Mouse (Mus musculus): Measurements from ENCODE around the gene Miga2. TPM values are rescaled to one million over a fixed set of nuclear protein-coding genes. Genes with fewer than 3 reads are reported as not detected.
A peak's percentile ranks its signal among the peaks of the same experiment; 100 is the strongest.

The Miga2 gene
- polyA plus RNA-seq, 1 experiment = not detected

GRCm38 (mm10) chr2:30336174-30336915 lies 27.7 kb upstream of the Miga2 start:
- TF ChIP-seq CTCF (IDR thresholded peaks at IDR 0.05; ENCODE audit: insufficient read depth, low read depth, low read length) (peak; percentile 40; the same call in 1 of the 2 replicates), POLR2A (IDR thresholded peaks at IDR 0.05; ENCODE audit: insufficient read depth, low read depth, low read length) (no peak)
- 66% methylated on average over 16 of the region's 16 CpGs for WGBS
- peak overlapping the region; percentile 57 for H3K27ac ChIP-seq (ENCODE audit: insufficient read depth, low read depth, low read length)

GRCm38 (mm10) chr2:30337179-30337578 lies 26.9 kb upstream of the Miga2 start:
- H3K27ac ChIP-seq (ENCODE audit: insufficient read depth, low read depth, low read length) = 0 out of 2 replicates have a peak overlapping the region, but pooled peaks have one; percentile 50
- peak overlapping the region; percentile 6; the same call in 1 of the 2 replicates for H3K4me3 ChIP-seq (ENCODE audit: insufficient read depth, low read depth, low read length)
- 68% methylated on average over 12 of the region's 12 CpGs for WGBS
- peaks cover 17% of the 10 kb centered on the region for H3K4me1 ChIP-seq (ENCODE audit: control insufficient read depth, insufficient read depth, low read length)
- TF ChIP-seq POLR2A (IDR thresholded peaks at IDR 0.05; ENCODE audit: insufficient read depth, low read depth, low read length) = no peak
- TF ChIP-seq CTCF (IDR thresholded peaks at IDR 0.05; ENCODE audit: insufficient read depth, low read depth, low read length) = no peak

More at GRCm38 (mm10) chr2:30336174-30336915, 27.7 kb upstream of the Miga2 start:
- Histone ChIP-seq H3K4me3 (ENCODE audit: insufficient read depth, low read depth, low read length) (no peak overlapping the region), H3K4me1 (ENCODE audit: control insufficient read depth, insufficient read depth, low read length) (peaks cover 17% of the 10 kb centered on the region)

GRCm38 (mm10) chr2:30342061-30342460 lies 22.0 kb upstream of the Miga2 start:
- no peak overlapping the region for H3K4me3 ChIP-seq (ENCODE audit: insufficient read depth, low read depth, low read length)
- WGBS = 85% methylated on average over 3 of the region's 3 CpGs
- H3K27ac ChIP-seq (ENCODE audit: insufficient read depth, low read depth, low read length) = no peak overlapping the region

GRCm38 (mm10) chr2:30342544-30342943 lies 21.5 kb upstream of the Miga2 start:
- Histone ChIP-seq H3K27ac (ENCODE audit: insufficient read depth, low read depth, low read length) (no peak overlapping the region), H3K4me1 (ENCODE audit: control insufficient read depth, insufficient read depth, low read length) (peaks cover 14% of the 10 kb centered on the region), H3K4me3 (ENCODE audit: insufficient read depth, low read depth, low read length) (no peak overlapping the region)
- TF ChIP-seq POLR2A (IDR thresholded peaks at IDR 0.05; ENCODE audit: insufficient read depth, low read depth, low read length) (no peak), CTCF (IDR thresholded peaks at IDR 0.05; ENCODE audit: insufficient read depth, low read depth, low read length) (no peak)
- WGBS = 84% methylated on average over 7 of the region's 7 CpGs

More at GRCm38 (mm10) chr2:30342061-30342460, 22.0 kb upstream of the Miga2 start:
- TF ChIP-seq POLR2A (IDR thresholded peaks at IDR 0.05; ENCODE audit: insufficient read depth, low read depth, low read length) (no peak), CTCF (IDR thresholded peaks at IDR 0.05; ENCODE audit: insufficient read depth, low read depth, low read length) (no peak)
- H3K4me1 ChIP-seq (ENCODE audit: control insufficient read depth, insufficient read depth, low read length) = peaks cover 18% of the 10 kb centered on the region

GRCm38 (mm10) chr2:30343601-30344137 lies 20.4 kb upstream of the Miga2 start:
- peak overlapping the region; percentile 23 for H3K27ac ChIP-seq (ENCODE audit: insufficient read depth, low read depth, low read length)
- H3K4me3 ChIP-seq (ENCODE audit: insufficient read depth, low read depth, low read length) = no peak overlapping the region
- peaks cover 14% of the 10 kb centered on the region for H3K4me1 ChIP-seq (ENCODE audit: control insufficient read depth, insufficient read depth, low read length)
- WGBS = 25% methylated on average over 14 of the region's 14 CpGs
- TF ChIP-seq CTCF (IDR thresholded peaks at IDR 0.05; ENCODE audit: insufficient read depth, low read depth, low read length) (no peak), POLR2A (IDR thresholded peaks at IDR 0.05; ENCODE audit: insufficient read depth, low read depth, low read length) (no peak)

- H3K4me1 ChIP-seq (ENCODE audit: control insufficient read depth, insufficient read depth, low read length) = peaks cover 14% of the 10 kb centered on the region
- no peak overlapping the region for H3K4me3 ChIP-seq (ENCODE audit: insufficient read depth, low read depth, low read length)
- 85% methylated on average over 7 of the region's 7 CpGs for WGBS
- H3K27ac ChIP-seq (ENCODE audit: insufficient read depth, low read depth, low read length) = no peak overlapping the region
- TF ChIP-seq POLR2A (IDR thresholded peaks at IDR 0.05; ENCODE audit: insufficient read depth, low read depth, low read length) = no peak
- TF ChIP-seq CTCF (IDR thresholded peaks at IDR 0.05; ENCODE audit: insufficient read depth, low read depth, low read length) = no peak
Observed at GRCm38 (mm10) chr2:30345971-30346676, 17.9 kb upstream of the Miga2 start.

GRCm38 (mm10) chr2:30349196-30349595 lies 14.8 kb upstream of the Miga2 start:
- WGBS = 84% methylated on average over 6 of the region's 6 CpGs
- Histone ChIP-seq H3K4me1 (ENCODE audit: control insufficient read depth, insufficient read depth, low read length) (peaks cover 4% of the 10 kb centered on the region; the same call in 1 of the 2 replicates), H3K4me3 (ENCODE audit: insufficient read depth, low read depth, low read length) (no peak overlapping the region), H3K27ac (ENCODE audit: insufficient read depth, low read depth, low read length) (no peak overlapping the region)
- TF ChIP-seq POLR2A (IDR thresholded peaks at IDR 0.05; ENCODE audit: insufficient read depth, low read depth, low read length) (no peak), CTCF (IDR thresholded peaks at IDR 0.05; ENCODE audit: insufficient read depth, low read depth, low read length) (no peak)

GRCm38 (mm10) chr2:30351149-30351548 lies 12.9 kb upstream of the Miga2 start:
- Histone ChIP-seq H3K27ac (ENCODE audit: insufficient read depth, low read depth, low read length) (no peak overlapping the region), H3K4me1 (ENCODE audit: control insufficient read depth, insufficient read depth, low read length) (peaks cover 16% of the 10 kb centered on the region), H3K4me3 (ENCODE audit: insufficient read depth, low read depth, low read length) (no peak overlapping the region)
- TF ChIP-seq CTCF (IDR thresholded peaks at IDR 0.05; ENCODE audit: insufficient read depth, low read depth, low read length) (no peak), POLR2A (IDR thresholded peaks at IDR 0.05; ENCODE audit: insufficient read depth, low read depth, low read length) (no peak)
- 71% methylated on average over 2 of the region's 2 CpGs for WGBS

- 19% methylated on average over 4 of the region's 4 CpGs for WGBS
- Histone ChIP-seq H3K27ac (ENCODE audit: insufficient read depth, low read depth, low read length) (no peak overlapping the region), H3K4me1 (ENCODE audit: control insufficient read depth, insufficient read depth, low read length) (peaks cover 42% of the 10 kb centered on the region), H3K4me3 (ENCODE audit: insufficient read depth, low read depth, low read length) (no peak overlapping the region)
- no peak for TF ChIP-seq POLR2A (IDR thresholded peaks at IDR 0.05; ENCODE audit: insufficient read depth, low read depth, low read length)
- TF ChIP-seq CTCF (IDR thresholded peaks at IDR 0.05; ENCODE audit: insufficient read depth, low read depth, low read length) = no peak
Observed at GRCm38 (mm10) chr2:30355861-30356260, 8.2 kb upstream of the Miga2 start.

All from olfactory bulb, adult 2 months (tissue).